Mouse (Mus musculus) yolk sac, embryonic 10.5 days (tissue): ENCODE results near the gene Prss46.

Experiments
- DNase-seq: peaks from one replicate; pipeline ENCODE4 v3.0.0-alpha.2; 2017; ENCODE audit warnings: low spot score

Prss46 gene

DNA sequence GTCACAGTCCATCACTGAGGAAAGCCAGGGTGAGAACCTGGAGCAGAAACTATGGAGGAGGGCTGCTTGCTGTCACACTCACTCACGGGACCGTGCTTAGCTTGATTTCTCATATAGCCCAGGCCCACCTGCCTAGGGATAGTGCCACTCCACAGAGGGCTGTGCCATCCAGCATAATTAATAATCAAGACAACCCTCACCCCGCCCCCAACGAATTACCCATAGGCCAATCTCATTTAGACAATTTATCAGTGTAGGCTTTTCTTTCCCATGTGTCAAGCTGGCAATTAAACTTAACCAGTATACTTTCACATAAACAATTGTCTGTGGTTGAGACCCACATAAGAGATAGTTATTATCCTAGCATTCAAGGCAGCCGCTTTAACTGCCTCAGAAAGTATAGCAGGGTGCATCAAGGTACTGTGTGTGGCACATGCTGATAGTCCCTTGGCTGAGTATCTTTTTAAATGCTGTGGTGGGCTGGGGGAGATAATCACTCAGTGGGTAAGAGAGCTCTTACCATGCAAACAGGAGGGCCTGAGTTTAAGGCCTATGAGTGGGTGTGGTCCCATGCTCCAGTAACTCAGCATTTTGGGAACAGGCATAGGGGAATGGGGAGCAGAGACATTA lies 14.8 kb downstream of the Prss46 start:
- DNase-seq = no peak

DNA sequence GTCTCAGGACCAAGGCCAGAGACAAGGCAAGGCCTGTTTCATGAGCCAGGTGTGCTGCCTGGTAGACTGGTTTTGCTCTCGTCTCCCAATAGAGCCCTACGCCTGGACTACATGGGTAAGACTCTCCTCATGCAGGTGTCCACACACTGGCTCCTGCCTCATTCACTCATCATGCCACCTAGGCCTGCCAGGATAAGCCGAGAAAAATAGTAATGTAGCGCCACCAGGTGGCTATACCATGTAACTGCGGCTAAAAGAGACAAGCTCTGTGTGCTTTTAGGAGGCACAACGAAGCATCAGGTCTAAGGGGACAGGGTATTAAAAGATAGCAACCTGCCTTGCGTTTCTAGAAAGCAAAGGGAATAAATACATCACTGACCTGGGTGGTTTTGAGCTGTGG lies 26.7 kb downstream of the Prss46 start:
- DNase-seq = no peak

DNA sequence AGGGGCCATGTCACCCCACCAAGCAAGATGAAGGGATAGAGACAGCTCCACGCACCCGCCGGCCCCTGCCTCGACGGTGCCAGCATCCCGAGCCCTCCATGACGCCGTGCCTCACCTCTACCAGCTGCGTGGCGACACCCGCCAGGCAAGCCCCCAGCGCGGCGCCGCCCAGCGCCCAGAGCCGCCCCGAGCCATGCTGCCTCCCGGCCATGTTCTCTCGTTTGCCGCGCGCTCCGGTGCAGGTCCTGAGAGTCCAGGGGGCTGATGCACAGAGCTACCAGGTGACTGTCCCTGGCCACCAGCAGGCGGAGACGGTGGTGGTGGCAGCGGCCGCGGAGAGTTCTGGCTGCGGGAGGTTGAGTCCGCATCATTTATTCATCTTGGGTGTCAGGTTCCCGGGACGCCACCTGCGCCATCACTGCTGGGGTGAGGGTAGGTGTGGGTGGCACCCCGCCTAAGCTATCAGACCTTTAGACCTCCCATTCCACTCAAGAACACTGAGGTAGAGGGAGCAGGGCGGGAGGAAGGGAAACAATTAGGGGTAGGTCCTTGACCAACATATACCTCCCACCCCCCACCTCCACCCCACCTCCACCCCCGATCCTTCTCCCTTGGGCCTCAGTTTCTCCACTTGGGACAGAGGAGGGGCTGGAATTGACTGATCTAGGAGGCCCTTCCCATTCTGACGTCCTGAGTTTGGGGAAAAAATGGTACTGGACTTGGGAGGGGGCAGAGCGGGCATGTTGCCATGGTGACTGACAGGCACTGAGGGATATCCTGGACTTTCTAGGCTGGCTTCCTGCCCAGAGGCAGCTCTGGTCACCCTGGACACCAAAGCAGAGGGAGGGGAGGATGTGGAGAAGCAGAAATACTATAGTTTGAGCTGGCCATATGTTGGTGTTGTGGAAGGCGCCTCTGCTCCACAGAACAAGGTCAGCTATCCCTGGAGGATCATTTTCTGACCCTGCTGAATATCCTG lies 29.7 kb downstream of the Prss46 start:
- DNase-seq = no peak

DNA sequence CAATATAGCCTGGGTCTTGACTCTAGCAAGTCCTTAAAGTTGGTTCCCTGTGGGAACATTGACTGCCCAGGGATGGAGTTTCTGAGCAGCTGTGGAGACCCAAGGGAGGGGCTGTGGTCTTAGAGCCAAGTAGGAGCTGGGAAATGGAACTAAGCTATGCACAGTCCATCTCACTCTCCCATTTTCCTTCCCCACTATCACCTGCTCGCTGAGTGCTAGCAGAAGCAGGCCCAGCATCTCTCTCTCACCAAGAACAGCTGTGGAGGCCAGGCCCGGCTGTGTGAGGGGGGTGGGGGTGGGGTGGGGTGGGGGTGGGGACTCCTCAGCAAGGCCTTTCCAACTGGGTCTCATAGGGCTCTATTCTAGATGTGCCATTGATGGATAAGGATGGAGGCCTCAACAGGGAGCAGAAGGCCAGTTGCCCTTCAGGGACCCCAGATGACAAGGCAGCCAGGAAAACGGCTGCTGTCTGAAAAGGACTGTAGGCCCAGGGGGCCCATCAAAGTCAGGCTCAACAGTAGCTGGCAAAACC lies 30.4 kb downstream of the Prss46 start:
- DNase-seq = no peak

DNA sequence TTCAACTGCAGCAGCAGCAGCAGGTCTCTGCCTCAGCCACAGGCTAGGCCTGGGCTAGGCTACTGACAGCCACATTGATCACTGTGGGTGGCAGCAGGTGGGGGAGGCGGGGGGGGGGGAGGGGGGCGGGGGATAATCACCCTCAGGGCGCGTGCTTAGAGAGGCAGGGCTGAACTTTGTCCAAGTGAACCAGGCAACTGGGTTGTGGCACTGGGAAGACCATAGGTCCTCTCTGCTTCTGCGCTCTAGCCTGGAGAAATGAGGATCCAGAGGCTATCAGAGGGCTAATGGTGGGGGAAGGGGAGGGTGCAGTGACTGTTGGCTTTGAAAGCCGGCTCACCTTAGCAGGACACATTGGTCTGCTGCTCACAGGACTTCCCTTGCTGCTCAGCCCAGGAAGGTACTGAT lies 31.0 kb downstream of the Prss46 start:
- peak; percentile 80 for DNase-seq

DNA sequence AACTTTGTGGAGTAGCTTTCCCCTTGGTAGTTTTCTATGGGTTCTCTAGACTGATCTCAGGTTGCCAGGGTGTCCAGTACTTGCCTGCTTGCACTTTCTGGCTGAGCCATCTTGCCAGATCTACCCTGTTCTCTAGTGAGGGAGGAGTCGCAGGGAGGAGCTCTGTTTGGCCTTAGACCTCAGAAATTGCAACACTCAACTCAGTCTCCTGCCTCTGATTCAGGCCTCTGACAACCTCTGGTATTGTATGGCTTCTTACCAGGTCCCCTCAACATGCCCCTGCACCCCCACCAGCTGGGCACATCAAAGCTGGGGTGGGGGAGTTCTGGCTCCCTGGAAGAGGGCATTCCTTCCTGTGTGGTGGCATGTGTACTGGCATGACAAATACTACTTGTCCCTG lies 33.0 kb downstream of the Prss46 start:
- DNase-seq = peak; percentile 51

DNA sequence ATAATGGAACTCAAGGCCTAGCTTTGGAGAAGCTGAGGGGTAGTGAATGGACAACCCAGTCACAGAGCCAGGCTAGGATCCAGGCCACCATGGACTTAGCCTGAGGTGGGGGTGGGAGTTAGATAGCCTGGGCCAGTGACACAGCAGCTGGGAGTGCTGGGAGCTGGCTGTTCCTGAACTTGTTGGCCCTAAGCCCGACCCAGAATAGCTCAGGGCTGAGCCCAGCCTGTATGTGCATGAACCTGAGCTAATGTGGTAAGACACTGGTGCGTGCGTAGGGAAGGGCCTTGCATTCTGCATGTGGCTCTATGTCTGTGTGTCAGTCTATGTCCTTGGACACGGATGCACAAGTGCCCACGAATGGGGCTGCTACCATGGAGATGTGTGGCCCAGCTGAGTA lies 33.6 kb downstream of the Prss46 start:
- no peak for DNase-seq

DNA sequence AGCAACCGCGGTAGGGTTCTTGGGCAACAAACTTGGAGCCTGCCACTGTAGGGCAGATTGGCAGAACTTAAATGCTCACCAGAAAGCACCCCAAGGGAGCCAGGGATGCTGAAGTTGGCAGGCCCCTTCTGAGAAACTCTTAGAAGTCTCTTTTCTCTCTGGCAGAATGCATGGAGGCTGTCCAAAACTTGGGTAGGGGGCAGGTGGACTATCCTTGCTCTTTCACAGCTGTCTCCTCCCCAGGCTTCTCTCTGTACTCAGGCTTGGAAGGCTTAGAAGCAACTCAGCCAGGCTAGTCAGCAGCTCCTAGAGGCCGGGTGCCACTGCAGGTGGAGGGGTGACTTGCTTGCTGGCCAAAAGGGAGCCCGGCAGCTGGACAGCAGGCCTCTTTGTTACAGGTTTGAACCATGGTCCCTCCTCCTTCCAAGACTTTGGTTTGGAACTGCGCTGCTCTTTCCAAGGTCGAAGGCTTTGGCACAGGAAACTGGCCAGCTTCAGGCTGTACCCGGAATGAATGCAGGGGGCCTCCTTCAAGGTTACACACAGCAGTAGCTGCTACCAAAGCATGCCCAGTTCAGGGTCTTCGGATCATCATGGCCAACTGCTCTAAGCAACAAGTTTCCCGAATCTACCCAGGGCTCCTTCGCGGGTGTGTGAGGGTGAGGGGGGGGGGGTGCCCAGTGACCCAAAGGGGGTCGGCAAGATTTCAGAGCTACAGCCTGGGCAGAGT lies 35.0 kb downstream of the Prss46 start, which contains the start of gene Als2cl:
TSS of gene Als2cl (plus strand) at position 680 of the 730 bp plus-strand sequence.
- DNase-seq = no peak

DNA sequence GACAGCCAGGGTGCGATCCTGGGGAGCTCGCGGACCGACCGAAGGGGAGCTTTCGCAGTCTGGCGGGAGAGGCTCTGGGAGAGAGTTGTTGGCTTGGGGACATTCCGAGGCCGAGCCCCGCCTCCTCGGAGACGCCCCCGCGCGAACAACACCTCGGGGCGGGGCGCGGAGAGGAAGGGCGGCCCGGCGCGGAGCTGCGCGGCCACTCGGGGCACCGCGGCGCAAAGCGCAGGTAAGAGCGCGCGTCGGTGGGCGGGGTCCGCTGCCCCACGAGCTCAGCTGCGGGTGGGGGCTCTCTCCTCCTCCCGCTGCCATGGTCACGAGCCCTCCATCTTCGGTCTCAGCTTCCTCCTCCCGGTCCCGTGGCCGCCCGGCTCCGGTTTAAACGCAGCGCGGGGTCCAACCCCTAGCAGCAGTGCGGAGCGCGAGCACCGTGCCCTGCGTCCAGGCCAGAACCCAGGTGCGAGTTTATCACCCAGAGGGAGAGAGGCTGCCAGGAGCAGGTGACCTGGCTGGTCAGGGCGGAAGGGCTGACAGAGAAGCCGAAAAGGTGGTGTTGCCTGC lies 35.8 kb downstream of the Prss46 start, which contains the start of gene Tmie:
TSS of gene Tmie (minus strand) at position 116 of the 564 bp plus-strand sequence.
- DNase-seq = peak; percentile 73

DNA sequence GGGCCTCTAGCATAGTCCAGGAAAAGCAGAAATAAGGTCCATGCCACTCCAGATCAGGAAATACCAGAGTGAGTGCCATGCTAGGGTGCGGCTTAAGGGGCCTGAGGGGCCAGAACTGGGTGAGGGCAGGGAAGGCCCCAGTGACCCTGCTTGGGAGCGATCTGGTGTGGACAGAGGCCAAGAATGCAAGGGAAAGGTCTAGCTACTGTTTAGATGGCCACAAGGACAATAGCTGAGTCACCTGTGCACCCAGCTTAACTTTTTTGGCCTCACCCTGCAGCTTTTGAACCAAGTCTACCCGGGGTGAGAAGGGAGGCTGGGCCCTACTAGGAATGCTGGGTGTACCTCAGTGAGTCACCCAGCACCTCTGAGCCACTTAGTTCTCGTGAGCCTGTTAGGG lies 36.5 kb downstream of the Prss46 start:
- DNase-seq = peak; percentile 21

DNA sequence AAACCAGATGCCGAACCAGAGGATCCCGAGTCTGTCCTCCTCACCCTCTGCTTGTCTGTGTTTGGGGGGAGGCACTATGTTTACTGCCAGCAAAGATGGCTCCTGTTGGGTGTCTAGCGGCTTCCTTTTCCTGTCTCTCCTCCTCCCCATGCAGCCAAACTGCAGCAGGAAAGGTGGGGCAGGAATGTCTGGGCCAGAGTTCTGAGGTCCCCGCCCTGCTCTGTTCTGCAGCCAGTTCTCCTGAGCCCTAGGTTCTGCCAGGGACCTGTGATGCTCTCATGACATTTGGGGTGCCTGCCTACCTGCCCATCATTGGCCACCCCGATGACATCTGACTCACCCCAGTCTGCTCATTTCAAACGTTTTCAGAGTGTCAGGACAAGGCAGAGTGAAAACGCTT lies 37.6 kb downstream of the Prss46 start:
- DNase-seq = no peak

DNA sequence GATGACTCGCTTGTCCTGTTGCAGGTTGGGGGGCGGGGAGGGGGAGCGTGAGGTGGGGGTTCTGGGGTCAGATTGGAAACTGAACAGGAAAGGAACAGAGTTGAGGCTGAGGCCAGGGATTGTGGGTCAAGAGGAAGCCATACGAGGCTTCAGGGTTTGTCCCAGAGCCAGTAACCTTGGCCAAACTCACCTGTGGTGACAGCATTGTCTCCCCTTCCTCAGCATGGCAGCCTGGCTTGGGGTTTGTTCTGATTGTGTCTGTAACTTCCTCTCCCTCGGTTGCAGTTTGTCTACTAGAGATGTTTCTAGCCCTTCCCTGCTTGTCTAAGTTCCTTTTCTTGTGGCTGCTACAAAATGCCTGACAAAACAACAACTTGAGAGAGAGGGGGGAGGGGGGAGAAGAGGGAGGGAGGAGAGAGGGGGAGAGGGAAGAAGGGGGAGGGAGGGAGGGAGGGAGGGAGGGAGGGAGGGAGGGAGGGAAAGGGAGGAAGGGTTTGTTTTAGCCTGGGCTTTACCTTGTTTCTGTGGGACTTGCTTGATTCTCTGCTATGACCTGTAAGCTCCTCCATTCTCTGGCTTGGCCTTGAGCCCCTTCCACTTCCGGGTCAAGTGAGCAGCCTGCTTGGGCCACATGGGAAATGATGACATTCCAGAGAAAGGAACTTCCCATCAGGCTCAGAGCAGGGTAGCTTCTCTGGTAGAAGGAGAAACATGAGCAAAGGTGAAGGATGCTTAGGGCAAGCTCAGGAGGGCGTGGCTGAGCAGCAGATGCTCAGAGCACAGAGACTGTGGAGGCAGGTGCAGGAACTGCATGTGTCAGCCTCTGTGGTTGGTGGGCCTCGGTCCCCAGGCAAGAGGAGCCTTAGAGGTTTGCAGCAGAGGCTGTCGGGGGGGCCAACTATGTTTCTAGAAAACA lies 43.3 kb downstream of the Prss46 start:
- no peak for DNase-seq

DNA sequence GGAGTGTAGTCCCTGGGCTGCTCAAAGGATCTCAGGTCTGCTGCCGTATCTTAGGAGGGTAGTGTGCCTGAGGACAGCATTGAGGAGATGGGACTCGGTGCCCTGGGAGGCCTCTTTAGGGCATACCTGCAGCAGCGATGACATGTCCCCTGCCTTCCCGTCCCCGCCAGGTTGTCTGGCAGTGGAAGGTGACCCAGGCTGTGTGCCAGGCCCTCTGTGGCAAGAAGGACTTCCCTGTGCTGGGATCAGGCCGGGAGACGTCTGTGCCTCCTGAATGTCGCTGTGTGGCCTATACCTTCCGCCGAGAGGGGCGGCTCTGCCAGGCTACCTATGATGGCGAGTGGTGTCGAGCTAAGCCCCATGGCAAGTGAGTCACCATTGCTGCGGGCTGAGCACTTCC lies 44.6 kb downstream of the Prss46 start:
- DNase-seq = no peak

DNA sequence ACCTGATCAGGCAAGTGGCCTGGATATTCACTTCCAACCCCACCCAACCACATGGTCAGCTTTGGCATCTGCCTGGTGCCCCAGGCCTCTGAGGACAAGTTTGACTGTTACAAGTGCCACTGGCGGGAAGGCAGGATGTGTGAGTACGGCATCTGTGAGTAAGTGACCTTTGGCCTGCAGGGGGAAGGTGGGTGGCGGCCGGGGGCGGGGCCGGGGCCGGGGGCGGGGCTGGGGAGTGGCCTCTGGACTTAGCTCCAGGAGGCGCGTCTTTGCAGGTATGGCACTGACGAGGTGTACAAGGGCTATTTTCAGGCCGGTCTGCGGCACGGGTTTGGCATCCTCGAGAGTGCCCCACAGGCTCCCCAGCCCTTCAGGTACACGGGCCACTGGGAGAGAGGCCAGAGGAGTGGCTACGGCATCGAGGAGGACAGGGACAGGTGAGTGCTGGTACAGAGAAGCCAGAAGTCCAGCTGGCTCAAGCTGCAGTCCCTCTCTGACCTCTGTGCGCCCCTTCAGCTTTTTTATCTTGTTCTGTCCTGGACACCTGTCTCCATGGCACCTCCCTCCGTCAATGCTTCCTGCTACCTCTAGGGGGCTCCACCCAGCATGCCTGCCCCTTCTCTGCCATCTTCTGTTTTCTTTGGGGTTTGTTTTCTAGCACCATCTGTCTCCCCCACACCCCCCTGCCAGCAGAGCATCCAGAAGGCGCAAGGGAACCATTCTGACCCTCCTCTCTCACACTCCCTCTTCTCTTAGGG lies 45.9 kb downstream of the Prss46 start:
- DNase-seq = peak; percentile 90

DNA sequence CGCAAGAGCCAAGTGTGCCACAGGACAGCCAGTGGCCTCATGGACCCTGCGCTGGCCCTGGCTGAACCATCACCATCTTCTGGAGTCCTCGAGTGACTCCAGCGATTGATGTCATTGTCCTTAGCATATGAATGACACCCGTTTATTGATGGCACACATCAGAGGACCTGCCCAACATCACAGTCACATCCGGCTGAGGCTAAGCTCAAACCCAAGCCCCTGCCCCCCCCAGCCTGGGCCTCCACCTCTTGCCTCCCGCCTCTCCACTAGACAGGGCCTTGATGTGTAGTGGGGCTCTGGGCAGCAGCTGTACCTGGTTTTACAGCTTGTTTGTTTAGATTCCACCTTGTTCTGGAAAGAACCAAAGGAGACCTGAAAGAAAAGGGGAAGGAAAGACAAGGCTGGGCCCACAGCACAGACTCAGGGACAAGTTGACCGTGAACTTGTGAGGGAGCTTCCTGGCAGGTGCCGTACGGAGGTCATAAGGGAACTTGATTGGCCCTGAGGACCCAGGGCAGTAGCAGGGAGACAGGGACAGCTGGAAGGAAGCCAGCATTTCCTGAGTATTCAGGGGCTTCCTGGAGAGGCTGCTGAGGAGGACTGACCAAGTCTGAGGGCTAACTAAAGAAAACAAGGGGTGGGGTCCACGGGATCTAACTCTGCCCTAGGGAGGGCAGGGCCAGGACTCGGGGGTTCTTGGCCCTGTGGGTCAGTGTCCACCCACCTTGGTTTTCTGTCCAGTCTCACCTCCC lies 46.9 kb downstream of the Prss46 start:
- DNase-seq = no peak

DNA sequence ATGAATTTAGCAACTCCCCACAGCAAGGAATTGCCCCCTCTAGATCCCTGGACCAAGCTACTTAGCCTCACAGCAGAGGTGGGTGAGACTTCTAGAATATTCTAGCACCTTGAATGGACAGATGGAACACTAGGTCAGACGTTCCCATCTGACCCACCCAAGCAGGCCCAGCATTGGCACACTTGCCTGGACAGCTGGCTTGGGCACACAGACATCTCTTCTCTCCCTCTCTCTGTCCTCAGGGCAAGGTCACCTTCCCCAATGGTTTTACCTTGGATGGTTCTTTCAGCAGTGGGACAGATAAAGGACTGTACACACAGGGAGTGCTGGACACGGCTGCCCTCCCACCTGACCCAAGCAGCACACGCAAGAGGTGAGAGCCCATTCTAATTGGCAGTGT lies 48.2 kb downstream of the Prss46 start:
- DNase-seq = no peak

DNA sequence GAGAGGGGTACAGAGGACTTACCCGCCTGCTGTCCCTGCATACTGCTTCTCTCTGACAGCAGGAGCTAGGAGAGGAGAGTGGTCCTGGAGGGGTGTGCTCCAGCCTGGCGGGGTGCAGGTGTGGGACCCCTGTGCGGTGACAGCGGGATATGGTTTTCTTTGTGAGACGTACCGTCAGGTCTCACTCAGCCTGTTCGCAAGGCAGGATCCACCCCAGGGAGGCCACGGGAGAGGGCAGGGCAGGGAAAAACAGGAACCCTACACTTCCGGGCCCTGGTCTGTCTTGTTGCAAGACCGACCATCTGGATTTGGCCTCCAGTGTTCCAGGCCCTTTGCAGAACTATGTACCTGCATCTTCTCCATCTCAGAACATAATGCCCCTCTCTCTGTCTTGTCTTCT lies 49.1 kb downstream of the Prss46 start:
- no peak for DNase-seq

DNA sequence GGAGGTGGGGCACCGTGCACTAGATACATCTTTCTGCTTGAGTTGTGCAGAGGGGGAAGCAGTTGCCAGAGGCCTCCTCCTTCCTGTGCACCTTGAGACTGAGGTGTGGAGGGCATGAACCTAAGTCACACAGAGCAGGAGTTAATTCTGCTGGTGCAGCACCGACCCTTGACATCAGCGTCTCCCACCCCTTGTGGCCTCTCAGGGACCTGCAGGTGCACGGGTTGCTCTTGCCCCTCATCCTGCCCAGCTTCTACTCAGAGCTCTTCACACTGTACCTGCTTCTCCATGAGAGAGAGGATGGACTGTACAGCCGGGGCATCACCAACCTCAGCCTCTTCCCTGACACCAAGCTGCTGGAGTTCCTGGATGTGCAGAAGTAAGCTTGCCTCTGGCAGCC lies 51.2 kb downstream of the Prss46 start:
- no peak for DNase-seq

DNA sequence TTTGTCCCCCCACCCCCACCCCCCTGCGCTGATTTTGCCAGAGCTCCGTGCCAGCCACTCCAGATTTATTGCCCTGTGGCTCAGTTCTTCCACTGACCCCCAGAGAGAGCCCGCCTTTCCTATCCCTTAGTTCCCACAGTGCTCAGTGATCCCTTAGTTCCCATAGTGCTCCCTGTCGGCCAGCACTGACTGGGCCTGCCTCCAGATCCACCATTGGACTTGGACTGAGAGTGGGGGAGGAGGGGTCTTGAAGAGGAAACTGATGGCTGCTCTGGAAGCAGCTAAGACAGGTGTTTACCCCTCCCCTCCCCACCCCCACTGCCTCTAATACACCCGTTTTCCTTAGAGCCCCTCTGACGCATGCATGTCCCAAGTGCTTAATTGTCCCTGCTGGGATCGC lies 51.7 kb downstream of the Prss46 start:
- no peak for DNase-seq
